Mouse (Mus musculus) embryonic facial prominence, embryonic 12.5 days (tissue): ENCODE data around the gene Nostrin. TPM values are rescaled to one million over a fixed set of nuclear protein-coding genes. Genes with fewer than 3 reads are reported as not detected.
A peak's percentile ranks its signal among the peaks of the same experiment; 100 is the strongest.

ENCODE experiments used
- ATAC-seq: fragments of 200-750 bp; cut with Nextera tagmentation; 2 replicates; pipeline ENCODE4 v1.8.0; 2017; ENCODE audit not compliant: insufficient number of reproducible peaks, insufficient read depth, low FRiP score, low TSS enrichment
- H3K27ac ChIP-seq: fragments of 300-500 bp; sonication (generic); 2 replicates; pipeline ENCODE4 v1.5.1; 2016; ENCODE audit warnings: mild to moderate bottlenecking
- H3K27me3 ChIP-seq: fragments of 300-500 bp; sonication (generic); 2 replicates; pipeline ENCODE4 v1.6.1; 2016; ENCODE audit warnings: mild to moderate bottlenecking, moderate library complexity
- H3K36me3 ChIP-seq: fragments of 300-500 bp; sonication (generic); 2 replicates; pipeline ENCODE4 v1.6.1; 2016; ENCODE audit warnings: mild to moderate bottlenecking
- H3K4me1 ChIP-seq: fragments of 300-500 bp; sonication (generic); 2 replicates; pipeline ENCODE4 v1.6.1; 2016
- H3K4me2 ChIP-seq: fragments of 300-500 bp; sonication (generic); replicated peaks from 2 replicates; pipeline ENCODE4 v1.6.1; 2016; ENCODE audit warnings: mild to moderate bottlenecking, moderate library complexity
- H3K4me3 ChIP-seq: fragments of 300-500 bp; sonication (generic); 2 replicates; pipeline ENCODE4 v1.5.1; 2016; ENCODE audit warnings: mild to moderate bottlenecking
- H3K9ac ChIP-seq: fragments of 300-500 bp; sonication (generic); 2 replicates; pipeline ENCODE4 v1.6.1; 2016; ENCODE audit warnings: mild to moderate bottlenecking, moderate library complexity
- H3K9me3 ChIP-seq: fragments of 300-500 bp; sonication (generic); 2 replicates; pipeline ENCODE4 v1.6.1; 2016; ENCODE audit warnings: mild to moderate bottlenecking, moderate library complexity
- WGBS: fragments of 180-500 bp; shearing (Covaris S2); methylation state at CpG from one replicate; pipeline ENCODE4 v1.1.7; 2016; 5-methylcytosine and 5-hydroxymethylcytosine counted together
- polyA plus RNA-seq: library from polyadenylated mRNA; unstranded; fragments of >200 nt; fragmentation: Nextera tagmentation; extraction: Ambion mirVana; gene quantifications from 2 replicates; pipeline ENCODE4 v1.2.1, GENCODE M21; 2016

Gene Nostrin
- polyA plus RNA-seq, 1 experiment from 2014 or later = 0.65 TPM

DNA sequence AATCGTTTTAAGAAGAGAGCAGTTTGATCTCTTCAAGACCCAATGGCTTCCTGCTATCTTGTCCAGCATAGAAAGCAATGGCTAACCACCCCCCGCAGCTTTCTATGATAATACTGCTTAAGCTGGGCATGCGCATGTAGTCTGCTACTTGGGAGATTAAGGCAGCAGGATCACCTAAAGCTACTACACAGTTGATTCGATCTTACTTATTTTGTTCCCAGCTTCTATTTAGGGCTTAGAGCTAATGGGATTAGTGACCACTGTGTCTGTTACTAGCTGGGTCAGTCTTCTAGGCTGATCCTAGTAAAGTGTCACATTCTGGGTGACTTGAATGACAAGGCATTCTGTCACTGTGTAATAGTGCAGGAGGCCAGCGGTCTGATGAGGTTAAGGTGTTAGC, 15.2 kb downstream of the Nostrin start:
- peaks cover 1% of the 10 kb centered on the region; the same call in 1 of the 2 replicates for H3K4me1 ChIP-seq
- no peaks in the 10 kb centered on the region for H3K9me3 ChIP-seq
- ATAC-seq = no peak
- no peak overlapping the region for H3K9ac ChIP-seq
- no peak overlapping the region for H3K4me3 ChIP-seq
- H3K27ac ChIP-seq = no peak overlapping the region
- H3K36me3 ChIP-seq = no peaks in the 10 kb centered on the region
- no peaks in the 10 kb centered on the region for H3K27me3 ChIP-seq
- H3K4me2 ChIP-seq = no peak overlapping the region
- 71% methylated on average over 5 of the region's 5 CpGs for WGBS

DNA sequence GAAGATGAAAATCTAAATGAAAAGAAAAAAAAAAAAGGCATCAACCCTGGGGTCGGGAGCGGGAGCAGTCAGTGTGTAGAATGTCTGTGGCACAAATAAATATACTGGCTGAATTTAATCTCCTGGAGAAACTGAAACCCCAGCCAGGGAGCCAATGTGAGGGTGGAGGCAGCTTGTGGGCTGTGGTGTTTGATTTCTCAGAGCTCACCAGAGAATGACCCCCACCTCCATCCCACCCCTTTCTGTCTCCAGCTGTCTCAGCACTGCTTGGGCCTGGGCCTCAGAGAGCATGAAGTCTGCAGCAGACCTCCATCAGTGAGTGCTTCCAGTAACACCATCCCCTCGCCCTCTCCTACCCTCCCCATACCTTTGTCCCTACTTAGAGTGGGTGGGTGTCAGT, 20.3 kb downstream of the Nostrin start:
- Histone ChIP-seq H3K27ac (no peak overlapping the region), H3K9ac (no peak overlapping the region), H3K9me3 (no peaks in the 10 kb centered on the region), H3K36me3 (no peaks in the 10 kb centered on the region), H3K27me3 (no peaks in the 10 kb centered on the region), H3K4me1 (peaks cover 9% of the 10 kb centered on the region; the same call in 1 of the 2 replicates), H3K4me3 (no peak overlapping the region), H3K4me2 (no peak overlapping the region)
- ATAC-seq = peak; percentile 56
- 41% methylated on average over 3 of the region's 3 CpGs for WGBS

DNA sequence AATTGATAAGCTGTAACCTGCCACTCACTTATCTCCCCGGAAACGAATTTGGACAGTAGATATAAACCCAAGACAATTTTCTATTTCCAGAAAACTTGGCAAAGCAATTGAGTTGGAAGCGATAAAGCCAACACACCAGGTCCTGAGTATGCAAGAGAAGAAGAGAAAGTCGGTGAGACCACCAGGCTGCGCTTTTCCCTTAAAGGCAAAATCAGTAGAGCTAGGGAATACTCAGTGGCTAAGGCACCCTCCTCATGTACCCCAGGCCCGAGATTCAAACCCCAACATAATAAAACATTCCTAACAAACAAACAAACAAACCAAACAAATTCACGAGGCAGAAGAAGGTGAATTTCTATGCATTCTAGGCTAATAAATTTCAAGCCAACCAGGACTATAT, 20.7 kb downstream of the Nostrin start:
- Histone ChIP-seq H3K4me1 (peaks cover 9% of the 10 kb centered on the region; the same call in 1 of the 2 replicates), H3K9me3 (no peaks in the 10 kb centered on the region), H3K27me3 (no peaks in the 10 kb centered on the region), H3K9ac (no peak overlapping the region), H3K27ac (no peak overlapping the region), H3K36me3 (no peaks in the 10 kb centered on the region), H3K4me2 (no peak overlapping the region), H3K4me3 (no peak overlapping the region)
- 72% methylated on average over 7 of the region's 7 CpGs for WGBS
- ATAC-seq = no peak

DNA sequence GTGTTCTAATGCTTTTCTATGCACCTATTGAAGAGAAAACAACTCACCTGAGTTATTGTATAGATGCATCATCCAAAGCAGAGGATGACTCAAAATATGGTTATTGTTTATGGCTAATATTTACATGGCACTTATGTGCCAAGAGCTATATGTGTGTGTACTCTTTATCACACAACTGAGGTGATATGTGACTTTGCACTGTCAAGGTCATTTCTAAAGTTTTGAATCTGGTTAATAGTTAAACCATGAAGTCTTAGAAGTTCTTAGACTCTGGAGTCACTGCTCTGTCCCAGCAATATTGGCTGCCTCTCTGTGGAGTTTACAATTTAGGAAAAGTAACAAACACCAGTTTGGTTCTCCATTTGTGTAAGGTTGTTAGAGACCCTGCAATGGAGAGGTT, 23.3 kb downstream of the Nostrin start:
- peaks cover 9% of the 10 kb centered on the region; the same call in 1 of the 2 replicates for H3K4me1 ChIP-seq

DNA sequence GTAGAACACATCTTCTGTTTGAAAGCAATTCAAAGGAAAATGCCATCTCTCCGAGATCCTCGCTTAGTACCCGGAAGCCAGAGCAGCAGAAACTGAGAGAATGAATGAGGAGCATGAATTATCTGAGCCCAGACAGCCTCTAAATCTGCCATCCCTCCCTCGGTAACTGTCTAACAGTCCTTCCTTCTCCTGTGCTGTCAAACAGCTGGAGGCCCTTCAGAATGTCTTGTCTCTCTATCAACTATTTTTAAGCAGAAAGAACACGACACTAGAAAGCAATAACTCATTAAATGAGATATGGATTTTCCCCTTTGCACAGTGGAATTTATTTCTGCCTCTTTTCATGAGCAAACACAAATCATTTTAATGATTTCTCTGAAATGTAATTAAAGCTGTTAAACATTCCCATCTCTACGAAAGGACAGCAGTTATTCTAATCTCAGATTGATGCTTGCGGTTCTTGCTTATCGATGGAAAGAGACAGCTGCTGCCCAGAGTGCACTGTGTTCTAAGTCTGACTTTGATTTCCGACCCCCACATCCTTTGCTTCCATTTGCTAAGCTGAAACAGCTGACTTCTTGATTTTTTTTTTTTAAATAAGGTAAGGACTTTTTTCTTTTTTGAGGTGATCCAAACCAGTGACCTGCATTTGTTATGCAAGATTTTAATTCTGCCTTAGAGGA, 34.9 kb downstream of the Nostrin start:
- no peaks in the 10 kb centered on the region for H3K27me3 ChIP-seq
- no peak for ATAC-seq
- WGBS = 73% methylated on average over 9 of the region's 9 CpGs

More for the DNA sequence above, 23.3 kb downstream of the Nostrin start:
- Histone ChIP-seq H3K27ac (no peak overlapping the region), H3K4me3 (no peak overlapping the region), H3K9me3 (no peaks in the 10 kb centered on the region), H3K27me3 (no peaks in the 10 kb centered on the region), H3K36me3 (no peaks in the 10 kb centered on the region), H3K4me2 (no peak overlapping the region), H3K9ac (no peak overlapping the region)
- no peak for ATAC-seq

DNA sequence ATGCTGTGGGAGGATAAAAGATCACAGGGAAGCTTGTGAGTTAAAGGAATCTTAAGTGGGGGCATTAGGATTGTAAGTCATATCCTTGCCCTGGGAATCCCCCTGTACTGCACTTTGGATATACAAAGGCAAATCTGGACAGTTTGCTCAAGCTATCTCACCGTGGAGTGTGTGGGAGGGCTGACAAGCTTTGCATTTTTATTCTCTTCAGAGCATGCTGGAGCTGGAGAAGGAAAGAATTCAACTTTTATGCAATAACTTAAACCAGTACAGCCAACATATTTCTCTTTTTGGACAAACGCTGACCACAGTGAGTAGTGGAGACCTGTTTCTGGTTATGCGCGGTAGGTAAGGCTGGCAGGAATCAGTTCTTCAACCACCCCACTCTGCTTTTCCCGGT, 39.7 kb downstream of the Nostrin start:
- 77% methylated on average over 5 of the region's 5 CpGs for WGBS
- H3K36me3 ChIP-seq = no peaks in the 10 kb centered on the region
- no peaks in the 10 kb centered on the region for H3K9me3 ChIP-seq
- no peak overlapping the region for H3K4me2 ChIP-seq
- no peak overlapping the region for H3K9ac ChIP-seq
- no peak overlapping the region for H3K27ac ChIP-seq
- no peak for ATAC-seq
- H3K4me1 ChIP-seq = no peaks in the 10 kb centered on the region
- no peaks in the 10 kb centered on the region for H3K27me3 ChIP-seq
- no peak overlapping the region for H3K4me3 ChIP-seq

More for the DNA sequence above, 34.9 kb downstream of the Nostrin start:
- Histone ChIP-seq H3K4me1 (no peaks in the 10 kb centered on the region), H3K4me3 (no peak overlapping the region), H3K9me3 (no peaks in the 10 kb centered on the region), H3K9ac (no peak overlapping the region), H3K36me3 (no peaks in the 10 kb centered on the region), H3K27ac (no peak overlapping the region), H3K4me2 (no peak overlapping the region)

DNA sequence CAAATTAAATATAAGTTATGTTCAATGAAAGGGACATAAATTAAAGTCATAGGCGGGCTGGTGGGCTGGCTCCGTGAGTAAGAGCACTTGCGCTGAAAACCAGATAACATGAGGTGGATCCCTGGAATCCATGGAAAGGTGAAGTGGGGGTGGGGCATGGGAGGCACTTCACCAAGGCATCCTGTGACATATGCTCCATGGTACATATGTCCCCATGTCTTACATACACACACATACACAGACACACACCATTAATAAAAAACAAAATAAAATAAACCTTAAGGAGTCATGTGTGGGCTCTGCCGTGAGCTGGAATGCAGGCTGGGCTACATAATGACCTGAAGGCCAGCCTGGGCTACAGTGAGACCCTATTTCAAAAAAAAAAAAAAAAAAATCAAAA, 44.1 kb downstream of the Nostrin start:
- 93% methylated on average over 4 of the region's 4 CpGs for WGBS
- Histone ChIP-seq H3K4me2 (no peak overlapping the region), H3K4me1 (no peaks in the 10 kb centered on the region), H3K9ac (no peak overlapping the region), H3K36me3 (no peaks in the 10 kb centered on the region), H3K27ac (no peak overlapping the region), H3K4me3 (no peak overlapping the region), H3K9me3 (no peaks in the 10 kb centered on the region), H3K27me3 (no peaks in the 10 kb centered on the region)
- no peak for ATAC-seq

DNA sequence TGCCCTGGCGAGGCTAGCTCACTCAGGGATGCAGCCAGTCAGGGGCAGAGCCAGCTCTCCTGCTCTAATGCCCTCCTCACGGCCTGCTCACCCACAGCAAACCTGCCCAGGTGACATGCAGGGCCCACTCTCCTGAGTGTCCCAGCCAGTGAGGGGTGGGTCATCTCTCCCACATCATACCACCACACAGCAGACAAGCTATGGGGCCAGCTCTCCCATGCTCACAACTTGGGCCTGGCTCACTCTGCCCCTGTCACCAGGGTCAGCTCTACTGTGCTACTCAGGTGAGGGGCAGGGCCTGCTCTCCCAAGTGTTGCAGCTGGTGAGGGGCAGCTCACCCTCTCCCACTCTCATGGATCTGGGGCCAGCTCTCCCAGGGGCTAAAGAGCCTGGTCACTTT, 52.4 kb downstream of the Nostrin start:
- Histone ChIP-seq H3K9me3 (no peaks in the 10 kb centered on the region), H3K4me2 (no peak overlapping the region), H3K27ac (no peak overlapping the region), H3K27me3 (no peaks in the 10 kb centered on the region), H3K4me1 (no peaks in the 10 kb centered on the region), H3K4me3 (no peak overlapping the region), H3K9ac (no peak overlapping the region), H3K36me3 (0 out of 2 replicates have a peak, but pooled peaks cover 3% of the 10 kb centered on the region)
- 81% methylated on average over 2 of the region's 2 CpGs for WGBS
- 0 out of 2 replicates have a peak, but pooled peaks have one; percentile 22 for ATAC-seq

DNA sequence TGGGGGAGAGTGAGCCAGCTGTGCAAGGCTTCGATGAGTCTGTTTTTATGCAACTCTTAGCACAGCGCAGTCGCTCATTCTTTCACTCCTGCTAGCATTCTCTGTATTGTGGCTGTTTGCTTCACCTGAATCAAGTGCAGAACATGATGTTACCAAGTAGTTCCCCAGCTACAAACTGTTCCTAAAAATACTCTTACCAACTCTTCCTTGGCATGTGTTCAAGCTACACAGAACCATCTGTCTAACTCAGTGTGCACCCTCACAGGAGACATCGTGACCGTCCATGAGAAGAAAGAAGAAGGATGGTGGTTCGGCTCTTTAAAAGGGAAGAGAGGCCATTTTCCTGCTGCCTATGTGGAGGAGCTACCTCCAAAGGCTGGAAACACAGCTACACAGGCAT, 53.1 kb downstream of the Nostrin start:
- peaks cover 11% of the 10 kb centered on the region for H3K36me3 ChIP-seq
- no peaks in the 10 kb centered on the region for H3K9me3 ChIP-seq
- H3K27me3 ChIP-seq = no peaks in the 10 kb centered on the region
- no peak overlapping the region for H3K4me2 ChIP-seq
- no peak overlapping the region for H3K9ac ChIP-seq
- no peak for ATAC-seq
- 93% methylated on average over 6 of the region's 6 CpGs for WGBS
- H3K4me1 ChIP-seq = no peaks in the 10 kb centered on the region
- H3K4me3 ChIP-seq = no peak overlapping the region
- no peak overlapping the region for H3K27ac ChIP-seq

DNA sequence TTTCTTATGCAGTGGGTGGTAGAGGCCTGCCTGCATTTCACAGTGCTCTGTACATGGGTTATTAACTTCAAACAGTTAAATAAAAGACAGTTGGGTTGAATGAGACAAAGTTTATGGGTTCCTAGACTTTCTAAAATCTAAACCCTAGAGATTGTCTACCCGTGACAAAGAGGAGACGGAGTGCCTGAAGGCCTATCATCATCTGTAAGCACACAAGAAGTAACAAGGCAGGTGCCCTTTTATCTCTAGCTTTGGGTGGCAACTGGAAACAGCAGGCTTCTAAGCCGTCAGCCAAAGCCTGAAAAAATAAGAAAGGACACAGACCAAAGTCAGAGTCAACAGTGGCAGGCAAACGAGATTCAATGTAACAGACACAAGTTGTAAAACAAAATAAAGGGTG, 53.6 kb downstream of the Nostrin start:
- Histone ChIP-seq H3K27ac (no peak overlapping the region), H3K4me3 (no peak overlapping the region), H3K4me1 (no peaks in the 10 kb centered on the region), H3K27me3 (no peaks in the 10 kb centered on the region), H3K9me3 (no peaks in the 10 kb centered on the region), H3K9ac (no peak overlapping the region), H3K4me2 (no peak overlapping the region), H3K36me3 (peaks cover 16% of the 10 kb centered on the region)
- no peak for ATAC-seq
- 77% methylated on average over 4 of the region's 4 CpGs for WGBS

DNA sequence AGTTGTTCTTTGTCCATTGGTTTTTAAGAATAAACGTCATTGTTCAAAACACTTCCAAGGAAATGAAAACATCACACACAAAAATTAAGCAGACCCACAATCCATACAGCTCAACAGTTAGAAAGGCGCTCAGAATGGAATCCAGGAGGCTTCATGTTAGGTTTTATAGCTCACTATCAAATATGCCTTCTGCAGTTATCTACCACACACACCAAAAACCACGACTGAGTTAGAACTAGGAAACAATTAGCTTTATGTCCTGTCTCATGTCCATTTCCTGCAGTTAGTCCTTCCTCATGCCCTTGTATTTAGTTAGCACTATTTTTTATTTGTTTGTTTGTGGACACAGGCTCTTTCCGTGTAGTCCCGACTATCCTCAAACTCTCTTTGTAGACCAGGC, 55.5 kb downstream of the Nostrin start:
- H3K36me3 ChIP-seq = peaks cover 23% of the 10 kb centered on the region
- H3K27ac ChIP-seq = no peak overlapping the region
- H3K9ac ChIP-seq = no peak overlapping the region
- H3K9me3 ChIP-seq = no peaks in the 10 kb centered on the region
- no peak overlapping the region for H3K4me3 ChIP-seq
- ATAC-seq = no peak
- H3K27me3 ChIP-seq = no peaks in the 10 kb centered on the region
- WGBS = 92% methylated on average over 5 of the region's 5 CpGs
- H3K4me2 ChIP-seq = no peak overlapping the region
- no peaks in the 10 kb centered on the region for H3K4me1 ChIP-seq

DNA sequence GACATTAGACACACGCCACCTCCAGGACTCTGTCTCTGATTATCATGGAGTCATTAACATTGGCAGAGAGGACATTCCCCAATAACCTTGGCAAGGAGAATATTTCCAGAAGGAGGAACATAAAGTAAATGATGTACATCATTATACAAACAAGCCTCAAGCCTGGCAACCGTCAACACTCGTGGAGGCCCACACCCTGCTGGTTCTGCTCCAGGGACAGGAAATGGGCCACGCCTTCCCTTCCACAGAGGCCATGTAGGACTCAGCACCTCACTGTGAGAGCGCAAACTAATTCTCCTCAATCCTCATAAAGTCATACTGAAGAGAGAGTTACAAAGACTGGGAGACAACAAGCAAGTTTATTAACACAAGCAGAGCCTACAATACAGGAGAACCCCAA, 58.0 kb downstream of the Nostrin start:
- WGBS = 88% methylated on average over 5 of the region's 5 CpGs
- no peak overlapping the region for H3K4me2 ChIP-seq
- no peak overlapping the region for H3K27ac ChIP-seq
- no peaks in the 10 kb centered on the region for H3K9me3 ChIP-seq
- H3K9ac ChIP-seq = no peak overlapping the region
- H3K36me3 ChIP-seq = peaks cover 31% of the 10 kb centered on the region
- ATAC-seq = no peak
- no peak overlapping the region for H3K4me3 ChIP-seq
- no peaks in the 10 kb centered on the region for H3K27me3 ChIP-seq
- H3K4me1 ChIP-seq = no peaks in the 10 kb centered on the region
